Mouse (Mus musculus): ENCODE measurements around the gene Tfap2e.

DNA sequence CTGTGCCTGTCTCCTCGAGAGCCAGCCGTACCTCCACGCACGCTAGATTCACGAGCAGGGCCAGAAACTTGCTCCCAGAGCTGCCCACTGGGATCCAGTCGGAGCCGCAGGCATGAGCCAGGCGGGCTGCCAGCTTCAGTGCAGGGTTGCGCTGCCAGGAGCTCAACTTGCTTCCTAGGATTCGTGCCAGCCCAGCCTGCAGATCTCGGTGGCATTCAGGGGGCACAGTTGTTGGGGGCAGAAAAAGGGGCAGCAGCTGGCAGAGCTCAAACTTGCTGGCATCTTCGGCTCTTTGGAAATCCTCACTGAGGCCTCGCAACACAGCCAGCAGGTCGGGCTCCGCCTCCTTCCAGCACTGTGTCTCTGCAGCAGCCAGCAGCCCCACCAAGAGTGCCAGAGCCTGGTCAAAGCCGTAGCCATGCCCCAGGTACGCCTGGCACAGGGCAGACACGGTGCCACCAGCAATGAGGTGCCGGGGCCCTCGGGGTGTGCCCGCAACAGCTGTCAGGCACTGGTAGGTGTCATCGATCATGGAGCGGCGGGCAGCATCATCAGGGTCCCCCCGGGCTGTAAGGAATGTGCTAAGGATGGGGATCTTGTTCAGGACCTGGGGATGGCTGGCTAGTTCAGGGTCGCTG, 14.1 kb upstream of the Tfap2e start:
- TF ChIP-seq CTCF (IDR thresholded peaks at IDR 0.05; ENCODE audit: low read depth): no peak
- no peak for TF ChIP-seq EP300 (IDR thresholded peaks at IDR 0.05; ENCODE audit: low read depth)

All from heart, postnatal 0 days (tissue).